Mouse (Mus musculus) intestine, postnatal 0 days (tissue): ENCODE results near the gene Traf5. TPM values are rescaled to one million over a fixed set of nuclear protein-coding genes. Genes with fewer than 3 reads are reported as not detected.

ENCODE experiments used
- ATAC-seq: fragments of 200-750 bp; cut with Nextera tagmentation; 2 replicates; pipeline ENCODE4 v1.8.0; 2017; ENCODE audit warnings: mild to moderate bottlenecking, moderate TSS enrichment, moderate library complexity
- H3K27ac ChIP-seq: fragments of 300-500 bp; sonication (generic); 2 replicates; pipeline ENCODE4 v1.5.1; 2014; ENCODE audit warnings: mild to moderate bottlenecking, low read depth, low read length, moderate library complexity
- H3K27me3 ChIP-seq: fragments of 300-500 bp; sonication (generic); replicated peaks from 2 replicates; pipeline ENCODE4 v1.6.1; 2014; ENCODE audit warnings: low read length, mixed read lengths; ENCODE audit not compliant: control insufficient read depth, insufficient read depth
- H3K36me3 ChIP-seq: fragments of 300-500 bp; sonication (generic); 2 replicates; pipeline ENCODE4 v1.6.1; 2014; ENCODE audit warnings: mild to moderate bottlenecking, moderate library complexity; ENCODE audit not compliant: control insufficient read depth, insufficient read depth
- H3K4me1 ChIP-seq: fragments of 300-500 bp; sonication (generic); replicated peaks from 2 replicates; pipeline ENCODE4 v1.6.1; 2014; ENCODE audit warnings: antibody characterized with exemption, low read length, mixed read lengths; ENCODE audit not compliant: control insufficient read depth, insufficient read depth
- H3K4me2 ChIP-seq: fragments of 300-500 bp; sonication (generic); replicated peaks from 2 replicates; pipeline ENCODE4 v1.6.1; 2014; ENCODE audit warnings: low read depth, mild to moderate bottlenecking, moderate library complexity
- H3K4me3 ChIP-seq: fragments of 300-500 bp; sonication (generic); 2 replicates; pipeline ENCODE4 v1.5.1; 2014; ENCODE audit warnings: low read depth, low read length
- H3K9ac ChIP-seq: fragments of 300-500 bp; sonication (generic); 2 replicates; pipeline ENCODE4 v1.6.1; 2014; ENCODE audit warnings: mild to moderate bottlenecking, low read depth, low read length
- H3K9me3 ChIP-seq: fragments of 300-500 bp; sonication (generic); 2 replicates; pipeline ENCODE4 v1.6.1; 2016; ENCODE audit warnings: mixed run types; ENCODE audit not compliant: control insufficient read depth
- CTCF ChIP-seq: sonication (generic); IDR thresholded peaks from 2 replicates; pipeline ENCODE4 v1.5.1; 2016; ENCODE audit warnings: low read depth, mild to moderate bottlenecking, control low read depth, antibody characterized with exemption, moderate library complexity
- WGBS: fragments of 180-500 bp; shearing (Covaris S2); extraction: QIAGEN DNeasy Blood & Tissue Kit; methylation state at CpG from one replicate; pipeline ENCODE4 v1.1.7; 2014; 5-methylcytosine and 5-hydroxymethylcytosine counted together
- polyA plus RNA-seq: library from polyadenylated mRNA; unstranded; fragments of >200 nt; fragmentation: Nextera tagmentation; extraction: Ambion mirVana; gene quantifications from 2 replicates; pipeline ENCODE4 v1.2.1, GENCODE M21; 2015

Gene Traf5
- polyA plus RNA-seq, 1 experiment from 2014 or later = 10.3 TPM

- no peak for TF ChIP-seq CTCF
- no peak for ATAC-seq
- H3K27ac ChIP-seq = peak overlapping the region; percentile 43
- H3K4me2 ChIP-seq = no peak overlapping the region
- 0 out of 2 replicates have a peak, but pooled peaks cover 10% of the 10 kb centered on the region for H3K9me3 ChIP-seq
- no peaks in the 10 kb centered on the region for H3K27me3 ChIP-seq
- 65% methylated on average over 1 of the region's 1 CpGs for WGBS
- no peaks in the 10 kb centered on the region for H3K36me3 ChIP-seq
- H3K4me3 ChIP-seq = no peak overlapping the region
- no peak overlapping the region for H3K9ac ChIP-seq
- H3K4me1 ChIP-seq = no peaks in the 10 kb centered on the region; the same call in 1 of the 2 replicates
These were observed 13.2 kb downstream of the Traf5 start for GRCm38 (mm10) chr1:192079121-192079520.

GRCm38 (mm10) chr1:192078406-192078805, 14.0 kb downstream of the Traf5 start:
- Histone ChIP-seq H3K27ac (no peak overlapping the region; the same call in 1 of the 2 replicates), H3K36me3 (no peaks in the 10 kb centered on the region), H3K9ac (no peak overlapping the region), H3K9me3 (0 out of 2 replicates have a peak, but pooled peaks cover 10% of the 10 kb centered on the region), H3K4me3 (no peak overlapping the region), H3K4me2 (no peak overlapping the region), H3K27me3 (no peaks in the 10 kb centered on the region), H3K4me1 (no peaks in the 10 kb centered on the region; the same call in 1 of the 2 replicates)
- no peak for TF ChIP-seq CTCF
- no peak for ATAC-seq
- WGBS = 39% methylated on average over 3 of the region's 3 CpGs

DNA sequence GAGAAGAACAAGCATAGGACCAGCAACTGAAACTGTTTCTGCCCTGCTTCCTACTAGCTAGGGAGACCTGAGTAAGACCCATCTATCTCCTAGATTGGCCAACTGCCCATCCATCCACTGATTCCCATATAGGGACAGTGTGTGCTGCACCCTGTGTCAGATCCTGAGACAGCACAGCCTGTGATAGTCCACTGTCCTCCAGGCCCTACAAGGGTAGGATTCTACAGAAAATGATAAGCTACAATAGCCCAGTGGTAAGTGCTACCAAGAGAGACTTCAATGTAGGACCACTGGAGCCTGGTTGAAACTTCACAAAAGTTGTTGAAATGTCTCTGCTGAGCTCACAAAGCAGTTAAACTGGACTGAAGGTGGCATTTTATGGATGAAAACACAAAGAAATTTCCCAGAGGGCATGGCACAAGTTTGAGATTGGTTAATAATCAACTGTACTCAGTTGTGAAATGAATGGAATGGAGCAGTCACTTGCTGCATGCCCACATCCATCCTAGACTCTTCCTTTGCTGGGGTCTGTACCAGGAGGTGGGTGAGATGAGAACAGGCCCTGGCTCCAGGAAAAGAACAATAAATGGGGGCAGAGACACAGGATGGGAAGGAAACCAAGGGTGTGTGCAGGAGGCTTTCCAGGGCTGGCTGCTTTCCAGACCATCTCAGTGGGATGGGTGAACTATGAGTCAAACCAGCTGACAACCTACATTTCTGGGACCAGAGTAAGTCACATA, 15.4 kb downstream of the Traf5 start:
- Histone ChIP-seq H3K4me1 (no peaks in the 10 kb centered on the region; the same call in 1 of the 2 replicates), H3K27ac (peak overlapping the region; percentile 46; the same call in 1 of the 2 replicates), H3K4me2 (no peak overlapping the region), H3K36me3 (no peaks in the 10 kb centered on the region; the same call in 1 of the 2 replicates), H3K9me3 (0 out of 2 replicates have a peak, but pooled peaks cover 10% of the 10 kb centered on the region), H3K9ac (no peak overlapping the region), H3K27me3 (no peaks in the 10 kb centered on the region), H3K4me3 (no peak overlapping the region)
- TF ChIP-seq CTCF = no peak
- ATAC-seq = 0 out of 2 replicates have a peak, but pooled peaks have one; percentile 35

- H3K9me3 ChIP-seq = 0 out of 2 replicates have a peak, but pooled peaks cover 3% of the 10 kb centered on the region
- H3K36me3 ChIP-seq = no peaks in the 10 kb centered on the region; the same call in 1 of the 2 replicates
- H3K27me3 ChIP-seq = no peaks in the 10 kb centered on the region
- no peak for ATAC-seq
- H3K4me1 ChIP-seq = no peaks in the 10 kb centered on the region; the same call in 1 of the 2 replicates
- no peak overlapping the region for H3K4me3 ChIP-seq
- WGBS = 66% methylated on average over 4 of the region's 4 CpGs
- H3K9ac ChIP-seq = no peak overlapping the region
- TF ChIP-seq CTCF = no peak
- no peak overlapping the region for H3K4me2 ChIP-seq
- no peak overlapping the region for H3K27ac ChIP-seq
These were observed 16.3 kb downstream of the Traf5 start for GRCm38 (mm10) chr1:192076101-192076500.

GRCm38 (mm10) chr1:192074824-192075223, 17.5 kb downstream of the Traf5 start:
- ATAC-seq = no peak
- Histone ChIP-seq H3K27ac (no peak overlapping the region), H3K4me2 (no peak overlapping the region), H3K36me3 (no peaks in the 10 kb centered on the region; the same call in 1 of the 2 replicates), H3K4me3 (no peak overlapping the region), H3K9ac (no peak overlapping the region), H3K9me3 (no peaks in the 10 kb centered on the region), H3K4me1 (peaks cover 10% of the 10 kb centered on the region; the same call in 1 of the 2 replicates), H3K27me3 (no peaks in the 10 kb centered on the region)
- no peak for TF ChIP-seq CTCF
- WGBS = 60% methylated on average over 1 of the region's 1 CpGs

DNA sequence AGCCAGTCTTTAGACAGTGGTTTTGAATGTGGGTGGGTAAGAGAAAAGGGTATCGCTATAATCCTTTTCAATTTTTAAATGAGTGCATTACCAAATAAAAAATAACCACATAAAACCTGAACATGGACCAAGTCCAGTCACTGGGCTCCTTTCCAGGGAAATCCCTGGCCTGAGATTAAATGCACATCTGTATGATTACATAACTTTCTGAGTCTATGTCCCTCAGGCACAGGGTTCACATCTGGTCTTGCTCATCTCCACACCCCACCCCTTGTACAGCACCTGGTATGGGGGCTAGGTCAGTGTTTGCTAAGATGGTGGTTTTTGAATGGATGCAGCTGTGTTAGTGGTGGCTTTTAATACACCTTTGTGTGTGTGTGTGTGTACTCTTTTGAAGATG, 19.9 kb downstream of the Traf5 start:
- no peak overlapping the region for H3K9ac ChIP-seq
- peaks cover 10% of the 10 kb centered on the region; the same call in 1 of the 2 replicates for H3K4me1 ChIP-seq
- peaks cover 13% of the 10 kb centered on the region for H3K36me3 ChIP-seq
- no peaks in the 10 kb centered on the region for H3K27me3 ChIP-seq
- 75% methylated on average over 1 of the region's 1 CpGs for WGBS
- no peaks in the 10 kb centered on the region for H3K9me3 ChIP-seq
- no peak overlapping the region for H3K4me2 ChIP-seq
- no peak for ATAC-seq
- H3K4me3 ChIP-seq = no peak overlapping the region
- H3K27ac ChIP-seq = no peak overlapping the region
- no peak for TF ChIP-seq CTCF
